Mouse (Mus musculus) CH12.LX (cell line): ENCODE results near the gene Gm20388. TPM values are rescaled to one million over a fixed set of nuclear protein-coding genes. Genes with fewer than 3 reads are reported as not detected.

ENCODE experiments used
- DNase-seq: peaks from one replicate; pipeline ENCODE4 v3.0.0-alpha.2; 2013; ENCODE audit errors: extremely low read depth
- H3K27ac ChIP-seq: 2 replicates; pipeline ENCODE4 v1.5.1; 2012; ENCODE audit warnings: low read depth, mild to moderate bottlenecking, control low read depth, moderate library complexity; ENCODE audit not compliant: insufficient read depth
- H3K27me3 ChIP-seq: replicated peaks from 2 replicates; pipeline ENCODE3; 2012; ENCODE audit warnings: inconsistent platforms
- H3K36me3 ChIP-seq, 2 experiments: replicated peaks in 1 of 2; 2 replicates each; pipeline versions ENCODE3 to v1.6.1; 2012; ENCODE audit warnings: inconsistent platforms in 1 of 2, low read length in 1 of 2, mild to moderate bottlenecking in 1 of 2, mixed read lengths in 1 of 2, moderate library complexity in 1 of 2; ENCODE audit not compliant: control insufficient read depth in 1 of 2, insufficient read depth in 1 of 2
- H3K4me1 ChIP-seq, 2 experiments: 2 replicates each; pipeline ENCODE4 v1.6.1; 2012; ENCODE audit warnings: inconsistent platforms in 1 of 2, moderate library complexity in 1 of 2; ENCODE audit not compliant: insufficient read depth in 2 of 2, control insufficient read depth in 1 of 2
- H3K4me2 ChIP-seq: 2 replicates; pipeline ENCODE4 v1.6.1; 2012; ENCODE audit warnings: low read depth, mild to moderate bottlenecking, control low read depth; ENCODE audit not compliant: poor library complexity, insufficient read depth, severe bottlenecking
- H3K4me3 ChIP-seq, 3 experiments: fragments of 150-350 bp in 1 of 3; sonication (generic) in 1 of 3; replicated peaks in 1 of 3; 2 replicates each; pipeline versions ENCODE3 to v1.5.1; 2011 to 2012; ENCODE audit warnings: low read depth in 2 of 3, low read length in 2 of 3, mild to moderate bottlenecking in 2 of 3, moderate library complexity in 2 of 3, control low read depth in 1 of 3, improper control_type of control experiment in 1 of 3, inconsistent platforms in 1 of 3, mixed read lengths in 1 of 3; ENCODE audit not compliant: poor library complexity in 1 of 3
- H3K79me2 ChIP-seq: replicated peaks from 2 replicates; pipeline ENCODE4 v1.6.1; 2012; ENCODE audit warnings: mild to moderate bottlenecking, moderate library complexity; ENCODE audit not compliant: control insufficient read depth, poor library complexity, insufficient read depth, severe bottlenecking; ENCODE audit errors: extremely low read depth
- H3K9ac ChIP-seq: 2 replicates; pipeline ENCODE4 v1.6.1; 2012; ENCODE audit warnings: low read depth, mild to moderate bottlenecking, control low read depth, moderate library complexity; ENCODE audit not compliant: insufficient read depth
- H3K9me3 ChIP-seq: replicated peaks from 2 replicates; pipeline ENCODE3; 2012; ENCODE audit warnings: low read length, inconsistent platforms, mixed read lengths
- BHLHE40 ChIP-seq: IDR thresholded peaks from 2 replicates; pipeline ENCODE4 v1.6.1; 2011; ENCODE audit warnings: mild to moderate bottlenecking, low read depth, low read length, improper control_type of control experiment
- CTCF ChIP-seq, 2 experiments: IDR thresholded peaks in 1 of 2; conservative IDR thresholded peaks in 1 of 2; 2 replicates each; pipeline ENCODE4 v1.5.1; 2011 to 2012; ENCODE audit warnings: low read depth in 2 of 2, low read length in 2 of 2, improper control_type of control experiment in 1 of 2, inconsistent platforms in 1 of 2, mild to moderate bottlenecking in 1 of 2, moderate library complexity in 1 of 2
- E2F4 ChIP-seq: IDR thresholded peaks from 2 replicates; pipeline ENCODE4 v1.6.1; 2011; ENCODE audit warnings: low read depth, low read length, improper control_type of control experiment; ENCODE audit not compliant: insufficient replicate concordance
- ELF1 ChIP-seq: IDR thresholded peaks from 2 replicates; pipeline ENCODE4 v1.6.1; 2014; ENCODE audit warnings: low read depth, mild to moderate bottlenecking, inconsistent platforms, low read length, improper control_type of control experiment
- ETS1 ChIP-seq: conservative IDR thresholded peaks from 2 replicates; pipeline ENCODE4 v1.6.1; 2012; ENCODE audit warnings: low read depth, mild to moderate bottlenecking, inconsistent platforms, low read length, improper control_type of control experiment, moderate library complexity
- GABPA ChIP-seq: IDR thresholded peaks from 2 replicates; pipeline ENCODE4 v1.6.1; 2012; ENCODE audit warnings: low read depth, low read length, improper control_type of control experiment, inconsistent platforms; ENCODE audit not compliant: insufficient replicate concordance
- JUN ChIP-seq: IDR thresholded peaks from 2 replicates; pipeline ENCODE4 v1.6.1; 2011; ENCODE audit warnings: low read depth, mild to moderate bottlenecking, low read length, improper control_type of control experiment, moderate library complexity; ENCODE audit not compliant: insufficient read depth
- JUND ChIP-seq: conservative IDR thresholded peaks from 2 replicates; pipeline ENCODE4 v1.6.1; 2011; ENCODE audit warnings: low read depth, low read length, improper control_type of control experiment
- MAFK ChIP-seq: IDR thresholded peaks from 2 replicates; pipeline ENCODE4 v1.6.1; 2011; ENCODE audit warnings: low read length, improper control_type of control experiment; ENCODE audit not compliant: insufficient replicate concordance
- MAZ ChIP-seq: IDR thresholded peaks from 2 replicates; pipeline ENCODE4 v1.6.1; 2012; ENCODE audit warnings: low read depth, mild to moderate bottlenecking, inconsistent platforms, low read length, improper control_type of control experiment, moderate library complexity
- MEF2A ChIP-seq: IDR thresholded peaks from 2 replicates; pipeline ENCODE4 v1.6.1; 2014; ENCODE audit warnings: low read depth, mild to moderate bottlenecking, inconsistent platforms, low read length, improper control_type of control experiment, borderline replicate concordance
- MXI1 ChIP-seq: IDR thresholded peaks from 2 replicates; pipeline ENCODE4 v1.6.1; 2011; ENCODE audit warnings: mild to moderate bottlenecking, low read depth, low read length, improper control_type of control experiment
- NELFE ChIP-seq: IDR thresholded peaks from 2 replicates; pipeline ENCODE4 v1.6.1; 2011; ENCODE audit warnings: low read depth, low read length, improper control_type of control experiment
- NRF1 ChIP-seq: IDR thresholded peaks from 2 replicates; pipeline ENCODE4 v1.6.1; 2014; ENCODE audit warnings: low read depth, mild to moderate bottlenecking, inconsistent platforms, low read length, improper control_type of control experiment, moderate library complexity
- POLR2A ChIP-seq: IDR thresholded peaks from 2 replicates; pipeline ENCODE4 v1.6.1; 2011; ENCODE audit warnings: low read depth, mild to moderate bottlenecking, improper control_type of control experiment, low read length
- POLR2AphosphoS2 ChIP-seq: IDR thresholded peaks from 2 replicates; pipeline ENCODE4 v1.6.1; 2011; ENCODE audit warnings: low read depth, low read length, improper control_type of control experiment
- SIN3A ChIP-seq: IDR thresholded peaks from 2 replicates; pipeline ENCODE4 v1.6.1; 2012; ENCODE audit warnings: low read length, improper control_type of control experiment, inconsistent platforms
- SMC3 ChIP-seq: IDR thresholded peaks from 2 replicates; pipeline ENCODE4 v1.6.1; 2011; ENCODE audit warnings: low read depth, low read length, improper control_type of control experiment
- TBP ChIP-seq: conservative IDR thresholded peaks from 2 replicates; pipeline ENCODE4 v1.6.1; 2011; ENCODE audit warnings: low read depth, low read length, improper control_type of control experiment
- TCF12 ChIP-seq: IDR thresholded peaks from 2 replicates; pipeline ENCODE4 v1.6.1; 2014; ENCODE audit warnings: low read depth, mild to moderate bottlenecking, inconsistent platforms, low read length, improper control_type of control experiment
- UBTF ChIP-seq: IDR thresholded peaks from 2 replicates; pipeline ENCODE4 v1.6.1; 2012; ENCODE audit warnings: low read depth, mild to moderate bottlenecking, inconsistent platforms, low read length, improper control_type of control experiment, moderate library complexity
- USF1 ChIP-seq: IDR thresholded peaks from 2 replicates; pipeline ENCODE4 v1.6.1; 2014; ENCODE audit warnings: low read depth, mild to moderate bottlenecking, inconsistent platforms, low read length, improper control_type of control experiment
- USF2 ChIP-seq: conservative IDR thresholded peaks from 2 replicates; pipeline ENCODE4 v1.6.1; 2011; ENCODE audit warnings: low read depth, low read length, improper control_type of control experiment
- ZC3H11A ChIP-seq: IDR thresholded peaks from 2 replicates; pipeline ENCODE4 v1.6.1; 2012; ENCODE audit warnings: low read depth, mild to moderate bottlenecking, inconsistent platforms, low read length, improper control_type of control experiment
- ZKSCAN1 ChIP-seq: IDR thresholded peaks from 2 replicates; pipeline ENCODE4 v1.6.1; 2012; ENCODE audit warnings: low read depth, inconsistent platforms, low read length, improper control_type of control experiment, borderline replicate concordance
- ZMIZ1 ChIP-seq: IDR thresholded peaks from 2 replicates; pipeline ENCODE4 v1.6.1; 2012; ENCODE audit warnings: low read depth, mild to moderate bottlenecking, inconsistent platforms, low read length, improper control_type of control experiment
- ZNF384 ChIP-seq: IDR thresholded peaks from 2 replicates; pipeline ENCODE4 v1.6.1; 2012; ENCODE audit warnings: low read depth, low read length, improper control_type of control experiment, inconsistent platforms
- dilution Hi-C: fragments of 300-500 bp; cut with MboI; formaldehyde crosslinking; loops from 2 replicates; pipeline ENCODE4 v1.14.3; 2020; ENCODE audit warnings: low sequenced_read_pairs; ENCODE audit not compliant: extremely low pct_unique_long_range_greater_than_20kb, extremely low pct_ligation_motif_present
- in situ Hi-C: fragments of 300-500 bp; cut with MboI; formaldehyde crosslinking; loops from 3 replicates; pipeline ENCODE4 v1.14.3; 2019; ENCODE audit warnings: low sequenced_read_pairs, low pct_ligation_motif_present, low pct_unique_long_range_greater_than_20kb, mixed read lengths
- polyA plus RNA-seq: library from polyadenylated mRNA; unstranded; fragments of >175 nt; gene quantifications from 2 replicates; pipeline ENCODE4 v1.2.1, GENCODE M21; 2012; ENCODE audit warnings: low read depth; ENCODE audit not compliant: insufficient read length
- total RNA-seq, 2 experiments: library from RNA; depleted of rRNA; stranded (reverse); fragments of 300-350 nt in 1 of 2; fragments of >200 nt in 1 of 2; gene quantifications; 2 replicates each; pipeline ENCODE4 v1.2.3; 2012 to 2014

Gene Gm20388
- total and polyA plus RNA-seq, 3 experiments: 14.8 to 26.3 (median 22.2) TPM

DNA sequence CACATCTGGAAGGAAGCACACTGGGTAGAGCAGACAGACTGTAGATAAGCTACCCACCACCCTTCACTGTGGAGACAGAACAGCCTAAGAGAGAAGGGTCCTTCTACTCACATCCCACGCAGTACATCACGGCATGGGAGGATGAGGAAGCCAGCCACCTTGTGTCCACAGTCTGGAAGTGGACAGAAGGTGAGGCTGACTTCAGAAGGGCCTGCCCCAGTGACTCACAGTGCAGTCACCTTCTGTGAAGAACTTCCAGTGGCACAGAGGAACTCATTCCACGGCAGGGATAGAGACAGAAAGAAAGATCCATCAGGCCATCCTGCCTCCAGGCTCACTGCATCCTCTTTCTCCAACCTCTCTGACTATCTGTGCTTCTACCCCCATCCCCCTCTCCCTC is 4429.1 kb downstream of the Gm20388 start:
- Histone ChIP-seq H3K4me2 (no peak overlapping the region), H3K4me3 (no peak overlapping the region), H3K9me3 (no peaks in the 10 kb centered on the region), H3K9ac (no peak overlapping the region), H3K4me1 (peaks cover 15 to 31% of the 10 kb centered on the region in 2 experiments), H3K27ac (no peak overlapping the region), H3K36me3 (peaks cover 78 to 97% of the 10 kb centered on the region in 2 experiments), H3K79me2 (no peaks in the 10 kb centered on the region), H3K27me3 (no peaks in the 10 kb centered on the region)
- in situ Hi-C loops (no loop called here), dilution Hi-C loops (no loop called here)
- no peak for DNase-seq
- TF ChIP-seq USF2 (no peak), CTCF (conservative IDR thresholded peaks at IDR 0.05 in 1 of 2, IDR thresholded peaks at IDR 0.05 in 1 of 2; ENCODE audit: low read depth in 2 of 2, low read length in 2 of 2) (no peak), GABPA (no peak), ZNF384 (no peak), ELF1 (no peak), ZC3H11A (no peak), USF1 (no peak), BHLHE40 (no peak), SMC3 (no peak), POLR2A (no peak), JUN (no peak), MAFK (no peak), TCF12 (no peak), UBTF (no peak), POLR2AphosphoS2 (no peak), TBP (no peak), JUND (no peak), SIN3A (no peak), NRF1 (no peak), ZMIZ1 (no peak)
- TF ChIP-seq, all 38 proteins: peak for 0

DNA sequence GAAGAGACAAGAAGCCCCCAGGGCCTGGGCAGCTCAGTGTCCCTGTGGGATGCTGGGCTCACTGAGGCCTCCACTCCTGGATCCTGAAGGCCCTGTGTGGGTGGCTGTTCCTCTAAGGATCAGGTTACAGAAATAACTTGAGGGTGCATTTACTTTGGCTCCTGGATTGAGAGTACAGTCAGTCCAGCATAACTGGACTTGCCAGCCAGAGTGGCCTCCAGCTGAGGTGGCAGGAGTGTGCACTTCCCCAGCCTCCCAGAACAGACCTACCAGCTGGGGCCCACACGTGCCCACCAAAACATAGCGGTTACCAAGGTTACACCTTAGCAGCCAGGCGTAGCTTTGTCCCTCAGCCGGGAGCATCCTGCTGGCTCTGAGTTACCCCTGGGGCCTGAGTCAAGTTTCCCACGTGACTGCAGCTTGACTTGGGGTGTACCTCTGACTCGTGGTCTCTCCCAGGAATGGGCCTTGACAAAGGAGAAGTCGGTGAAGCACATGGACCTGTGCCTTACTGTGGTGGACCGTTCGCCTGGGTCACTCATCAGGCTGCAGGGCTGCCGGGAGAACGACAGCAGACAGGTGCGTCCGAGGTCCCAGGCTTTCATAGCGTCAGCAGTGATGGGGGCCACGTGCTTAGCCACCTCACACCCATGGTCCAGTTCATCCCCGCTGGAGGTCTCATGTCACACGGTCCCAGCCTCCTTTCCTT is 4429.9 kb downstream of the Gm20388 start:
- in situ Hi-C loops: no loop called here
- DNase-seq: no peak
- no peak for TF ChIP-seq ZNF384
- no peak for TF ChIP-seq E2F4
- TF ChIP-seq GABPA: no peak
- no peak for TF ChIP-seq NELFE
- no peak for TF ChIP-seq USF2
- no peak for TF ChIP-seq MEF2A
- no peak for TF ChIP-seq POLR2AphosphoS2
- TF ChIP-seq JUN: no peak
- no peak for TF ChIP-seq MAZ
- no peak for TF ChIP-seq ZKSCAN1
- TF ChIP-seq MAFK: no peak
- no peak for TF ChIP-seq MXI1
- no peak for TF ChIP-seq ZMIZ1
- TF ChIP-seq ETS1: no peak
- no peak for TF ChIP-seq ELF1
- dilution Hi-C loops: no loop called here
- Histone ChIP-seq H3K9me3 (no peaks in the 10 kb centered on the region), H3K9ac (no peak overlapping the region), H3K79me2 (no peaks in the 10 kb centered on the region), H3K27ac (no peak overlapping the region), H3K4me1 (peaks cover 18 to 39% of the 10 kb centered on the region in 2 experiments), H3K27me3 (no peaks in the 10 kb centered on the region), H3K4me3 (no peak overlapping the region), H3K36me3 (peaks cover 79 to 94% of the 10 kb centered on the region in 2 experiments), H3K4me2 (no peak overlapping the region)
